Mouse (Mus musculus) testis, adult 2 months (tissue): ENCODE measurements around the gene Palmd.

Source experiments
- CTCF ChIP-seq: fragments of 200-500 bp; IDR thresholded peaks from 2 replicates; pipeline ENCODE4 v1.5.1; 2012; ENCODE audit warnings: low read depth, mild to moderate bottlenecking, inconsistent platforms, low read length, moderate library complexity; ENCODE audit not compliant: control insufficient read depth, insufficient read depth, insufficient replicate concordance
- POLR2A ChIP-seq: fragments of 200-500 bp; IDR thresholded peaks from 2 replicates; pipeline ENCODE4 v1.6.1; 2012; ENCODE audit warnings: low read depth, mild to moderate bottlenecking, inconsistent platforms, low read length, moderate library complexity; ENCODE audit not compliant: control insufficient read depth

GRCm38 (mm10) chr3:116993011-116993410 is 24.2 kb upstream of the Palmd start:
- no peak for TF ChIP-seq CTCF
- TF ChIP-seq POLR2A = no peak
